Mouse (Mus musculus): ENCODE results near the gene Rundc3a. TPM values are rescaled to one million over a fixed set of nuclear protein-coding genes. Genes with fewer than 3 reads are reported as not detected.
"Not testable (repeated sequence)": the region's sequence is repeated elsewhere in the genome, so short reads cannot be mapped to it uniquely, and the experiment has no call there.

Gene Rundc3a
- polyA plus RNA-seq, 1 experiment from 2014 or later: 7.0 TPM

GRCm38 (mm10) chr11:102365699-102366098 lies 27.5 kb upstream of the Rundc3a start:
- ATAC-seq (replicated peaks; ENCODE audit: low FRiP score, low read depth) (no peak), DNase-seq (ENCODE audit: low spot score) (no peak)
- Histone ChIP-seq H3K4me1 (replicated peaks; ENCODE audit: insufficient read depth, low read length) (0 out of 2 replicates have a peak, but pooled peaks cover 4% of the 10 kb centered on the region), H3K27me3 (ENCODE audit: insufficient read depth, low read length) (no peaks in the 10 kb centered on the region), H3K4me3 (replicated peaks; ENCODE audit: low read depth, low read length) (no peak overlapping the region), H3K27ac (no peak overlapping the region), H3K9ac (ENCODE audit: low read depth, low read length) (no peak overlapping the region), H3K4me2 (ENCODE audit: low read length) (no peak overlapping the region), H3K36me3 (ENCODE audit: insufficient read depth, low read length) (no peaks in the 10 kb centered on the region), H3K9me3 (replicated peaks; ENCODE audit: low read length) (no peaks in the 10 kb centered on the region)
- 43% methylated on average over 4 of the region's 4 CpGs for WGBS
- TF ChIP-seq CTCF (IDR thresholded peaks at IDR 0.05; ENCODE audit: low read depth): no peak

DNA sequence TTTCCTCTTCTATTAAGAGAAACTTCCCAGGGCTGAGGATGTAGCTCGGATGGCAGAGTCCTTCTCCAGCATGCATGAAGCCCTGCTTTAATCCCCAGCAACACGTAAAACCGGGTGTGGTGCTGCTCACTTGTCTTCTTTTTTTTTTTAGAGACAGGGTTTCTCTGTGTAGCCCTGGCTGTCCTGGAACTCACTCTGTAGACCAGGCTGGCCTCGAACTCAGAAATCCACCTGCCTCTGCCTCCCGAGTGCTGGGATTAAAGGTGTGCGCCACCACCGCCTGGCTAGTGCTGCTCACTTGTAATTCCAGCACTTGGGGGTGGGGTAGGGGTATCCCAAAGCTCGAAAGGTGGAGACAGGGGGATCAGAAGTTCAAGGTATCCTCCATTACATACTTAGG lies 27.1 kb upstream of the Rundc3a start, which contains the start of gene Slc4a1:
Gene Slc4a1 (minus strand): TSS at position 101 of the 400 bp plus-strand sequence.
- H3K27me3 ChIP-seq (ENCODE audit: insufficient read depth, low read length); H3K4me1 ChIP-seq (replicated peaks; ENCODE audit: insufficient read depth, low read length); H3K27ac ChIP-seq; H3K9me3 ChIP-seq (replicated peaks; ENCODE audit: low read length); H3K4me2 ChIP-seq (ENCODE audit: low read length); H3K4me3 ChIP-seq (replicated peaks; ENCODE audit: low read depth, low read length); DNase-seq (ENCODE audit: low spot score); H3K9ac ChIP-seq (ENCODE audit: low read depth, low read length); ATAC-seq (replicated peaks; ENCODE audit: low FRiP score, low read depth); H3K36me3 ChIP-seq (ENCODE audit: insufficient read depth, low read length): not testable (repeated sequence)
- WGBS: 83% methylated on average over 7 of the region's 8 CpGs

- H3K9me3 ChIP-seq (replicated peaks; ENCODE audit: low read length): no peaks in the 10 kb centered on the region
- H3K27me3 ChIP-seq (ENCODE audit: insufficient read depth, low read length): no peaks in the 10 kb centered on the region
- H3K4me2 ChIP-seq (ENCODE audit: low read length): no peak overlapping the region
- TF ChIP-seq CTCF (IDR thresholded peaks at IDR 0.05; ENCODE audit: low read depth): no peak
- H3K36me3 ChIP-seq (ENCODE audit: insufficient read depth, low read length): no peaks in the 10 kb centered on the region
- H3K27ac ChIP-seq: no peak overlapping the region
- DNase-seq (ENCODE audit: low spot score) (no peak), ATAC-seq (replicated peaks; ENCODE audit: low FRiP score, low read depth) (no peak)
- H3K4me1 ChIP-seq (replicated peaks; ENCODE audit: insufficient read depth, low read length): 0 out of 2 replicates have a peak, but pooled peaks cover 4% of the 10 kb centered on the region
- H3K9ac ChIP-seq (ENCODE audit: low read depth, low read length): no peak overlapping the region
- no peak overlapping the region for H3K4me3 ChIP-seq (replicated peaks; ENCODE audit: low read depth, low read length)
- 67% methylated on average over 9 of the region's 9 CpGs for WGBS
These were observed 25.5 kb upstream of the Rundc3a start for GRCm38 (mm10) chr11:102367504-102368280.

DNA sequence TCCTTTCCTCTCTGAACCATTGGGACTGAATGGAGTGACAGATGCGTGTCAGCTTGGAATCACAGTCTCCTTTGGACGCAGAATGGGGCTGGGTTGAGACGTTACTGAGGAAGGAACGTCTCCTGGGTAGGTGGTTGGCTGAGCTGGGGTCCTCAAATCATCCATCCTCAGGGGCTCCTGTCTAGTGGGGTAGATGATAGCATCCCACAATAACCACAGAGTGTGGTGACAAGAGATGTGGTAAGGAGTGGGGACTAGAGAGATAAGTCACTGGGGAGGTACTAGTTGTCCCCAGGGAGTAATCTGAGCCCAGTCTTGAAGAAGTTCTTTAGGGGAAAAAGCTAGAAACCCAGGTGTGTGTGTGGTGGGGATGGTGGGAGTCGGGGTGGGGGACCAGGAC lies 24.9 kb upstream of the Rundc3a start:
- no peak for ATAC-seq (replicated peaks; ENCODE audit: low FRiP score, low read depth)
- no peak overlapping the region for H3K4me2 ChIP-seq (ENCODE audit: low read length)
- no peak for TF ChIP-seq CTCF (IDR thresholded peaks at IDR 0.05; ENCODE audit: low read depth)
- no peaks in the 10 kb centered on the region for H3K9me3 ChIP-seq (replicated peaks; ENCODE audit: low read length)
- H3K9ac ChIP-seq (ENCODE audit: low read depth, low read length): no peak overlapping the region
- 0 out of 2 replicates have a peak, but pooled peaks cover 4% of the 10 kb centered on the region for H3K4me1 ChIP-seq (replicated peaks; ENCODE audit: insufficient read depth, low read length)
- H3K27ac ChIP-seq: no peak overlapping the region
- no peaks in the 10 kb centered on the region for H3K27me3 ChIP-seq (ENCODE audit: insufficient read depth, low read length)
- no peaks in the 10 kb centered on the region for H3K36me3 ChIP-seq (ENCODE audit: insufficient read depth, low read length)
- WGBS: 82% methylated on average over 5 of the region's 5 CpGs
- no peak overlapping the region for H3K4me3 ChIP-seq (replicated peaks; ENCODE audit: low read depth, low read length)
- no peak for DNase-seq (ENCODE audit: low spot score)

DNA sequence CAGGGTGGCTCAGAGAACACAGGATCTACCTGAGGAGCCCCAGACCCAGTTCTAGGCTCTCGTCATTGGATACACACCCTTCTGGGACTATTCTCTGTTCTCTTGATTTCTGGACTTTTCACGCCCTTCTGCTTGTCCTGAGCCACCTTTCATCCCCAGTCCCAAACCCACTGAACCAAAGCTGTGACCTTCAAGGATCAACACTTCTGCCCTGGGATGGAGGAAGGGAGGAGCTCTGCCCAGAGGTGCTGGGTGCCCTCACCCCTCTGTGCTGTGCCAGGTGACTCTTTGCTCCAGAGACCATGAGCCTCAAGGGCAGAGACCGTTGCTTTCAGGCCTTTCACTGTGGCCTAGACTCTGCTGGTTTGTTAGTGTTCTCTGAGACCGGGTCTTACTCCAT lies 23.9 kb upstream of the Rundc3a start:
- 59% methylated on average over 4 of the region's 4 CpGs for WGBS

GRCm38 (mm10) chr11:102370285-102370684 lies 22.9 kb upstream of the Rundc3a start:
- ATAC-seq (replicated peaks; ENCODE audit: low FRiP score, low read depth): no peak

More for the DNA sequence above, 23.9 kb upstream of the Rundc3a start:
- H3K27ac ChIP-seq: no peak overlapping the region
- no peaks in the 10 kb centered on the region for H3K9me3 ChIP-seq (replicated peaks; ENCODE audit: low read length)
- peak; percentile 52; the same call in 1 of the 2 replicates for ATAC-seq (replicated peaks; ENCODE audit: low FRiP score, low read depth)
- no peak overlapping the region for H3K4me2 ChIP-seq (ENCODE audit: low read length)
- H3K4me1 ChIP-seq (replicated peaks; ENCODE audit: insufficient read depth, low read length): 0 out of 2 replicates have a peak, but pooled peaks cover 4% of the 10 kb centered on the region
- H3K36me3 ChIP-seq (ENCODE audit: insufficient read depth, low read length): no peaks in the 10 kb centered on the region
- no peak overlapping the region for H3K9ac ChIP-seq (ENCODE audit: low read depth, low read length)
- no peaks in the 10 kb centered on the region for H3K27me3 ChIP-seq (ENCODE audit: insufficient read depth, low read length)
- no peak for TF ChIP-seq CTCF (IDR thresholded peaks at IDR 0.05; ENCODE audit: low read depth)
- H3K4me3 ChIP-seq (replicated peaks; ENCODE audit: low read depth, low read length): no peak overlapping the region
- no peak for DNase-seq (ENCODE audit: low spot score)

More at GRCm38 (mm10) chr11:102370285-102370684, 22.9 kb upstream of the Rundc3a start:
- no peak overlapping the region for H3K27ac ChIP-seq
- TF ChIP-seq CTCF (IDR thresholded peaks at IDR 0.05; ENCODE audit: low read depth): peak; percentile 19; the same call in 1 of the 2 replicates
- no peaks in the 10 kb centered on the region for H3K9me3 ChIP-seq (replicated peaks; ENCODE audit: low read length)
- H3K4me1 ChIP-seq (replicated peaks; ENCODE audit: insufficient read depth, low read length): 0 out of 2 replicates have a peak, but pooled peaks cover 8% of the 10 kb centered on the region
- no peak overlapping the region for H3K4me2 ChIP-seq (ENCODE audit: low read length)
- H3K36me3 ChIP-seq (ENCODE audit: insufficient read depth, low read length): no peaks in the 10 kb centered on the region
- no peaks in the 10 kb centered on the region for H3K27me3 ChIP-seq (ENCODE audit: insufficient read depth, low read length)
- H3K9ac ChIP-seq (ENCODE audit: low read depth, low read length): no peak overlapping the region
- no peak overlapping the region for H3K4me3 ChIP-seq (replicated peaks; ENCODE audit: low read depth, low read length)
- 43% methylated on average over 7 of the region's 7 CpGs for WGBS
- peak; percentile 12 for DNase-seq (ENCODE audit: low spot score)

Data from kidney, postnatal 0 days (tissue).